Mouse (Mus musculus) CH12.LX (cell line): Measurements from ENCODE around the gene She.

Experiments used
- CHD1 ChIP-seq: IDR thresholded peaks from 2 replicates; pipeline ENCODE4 v1.6.1; 2012; ENCODE audit warnings: low read depth, low read length, improper control_type of control experiment, inconsistent platforms
- CTCF ChIP-seq, 2 experiments: IDR thresholded peaks in 1 of 2; conservative IDR thresholded peaks in 1 of 2; 2 replicates each; pipeline ENCODE4 v1.5.1; 2011 to 2012; ENCODE audit warnings: low read depth in 2 of 2, low read length in 2 of 2, improper control_type of control experiment in 1 of 2, inconsistent platforms in 1 of 2, mild to moderate bottlenecking in 1 of 2, moderate library complexity in 1 of 2
- EP300 ChIP-seq: IDR thresholded peaks from 2 replicates; pipeline ENCODE4 v1.6.1; 2011; ENCODE audit warnings: low read length, improper control_type of control experiment
- GABPA ChIP-seq: IDR thresholded peaks from 2 replicates; pipeline ENCODE4 v1.6.1; 2012; ENCODE audit warnings: low read depth, low read length, improper control_type of control experiment, inconsistent platforms; ENCODE audit not compliant: insufficient replicate concordance
- HCFC1 ChIP-seq: IDR thresholded peaks from 2 replicates; pipeline ENCODE4 v1.6.1; 2012; ENCODE audit warnings: low read depth, mild to moderate bottlenecking, inconsistent platforms, low read length, improper control_type of control experiment
- JUND ChIP-seq: conservative IDR thresholded peaks from 2 replicates; pipeline ENCODE4 v1.6.1; 2011; ENCODE audit warnings: low read depth, low read length, improper control_type of control experiment
- MEF2A ChIP-seq: IDR thresholded peaks from 2 replicates; pipeline ENCODE4 v1.6.1; 2014; ENCODE audit warnings: low read depth, mild to moderate bottlenecking, inconsistent platforms, low read length, improper control_type of control experiment, borderline replicate concordance
- POLR2A ChIP-seq: IDR thresholded peaks from 2 replicates; pipeline ENCODE4 v1.6.1; 2011; ENCODE audit warnings: low read depth, mild to moderate bottlenecking, improper control_type of control experiment, low read length
- USF1 ChIP-seq: IDR thresholded peaks from 2 replicates; pipeline ENCODE4 v1.6.1; 2014; ENCODE audit warnings: low read depth, mild to moderate bottlenecking, inconsistent platforms, low read length, improper control_type of control experiment

- TF ChIP-seq HCFC1 (no peak), CHD1 (no peak), POLR2A (no peak), USF1 (no peak), GABPA (no peak), EP300 (no peak), JUND (no peak), MEF2A (no peak), CTCF (conservative IDR thresholded peaks at IDR 0.05 in 1 of 2, IDR thresholded peaks at IDR 0.05 in 1 of 2; ENCODE audit: low read depth in 2 of 2, low read length in 2 of 2) (no peak)
Observed at GRCm38 (mm10) chr3:89821548-89822480, 9.4 kb upstream of the She start.
